Mouse (Mus musculus): ENCODE measurements at regions not wholly inside any gene's neighbourhood (a gene's known extent, or its start where the extent isn't known, plus 50 kb on each side); places are given as distances from the start of the nearest gene placed in this dataset.

- TF ChIP-seq MEF2A (IDR thresholded peaks at IDR 0.05; ENCODE audit: borderline replicate concordance, low read depth, low read length) (no peak), CTCF (conservative IDR thresholded peaks at IDR 0.05 in 1 of 2, IDR thresholded peaks at IDR 0.05 in 1 of 2; ENCODE audit: low read depth in 2 of 2, low read length in 2 of 2) (no peak), JUND (conservative IDR thresholded peaks at IDR 0.05; ENCODE audit: low read depth, low read length) (no peak), NELFE (IDR thresholded peaks at IDR 0.05; ENCODE audit: low read depth, low read length) (no peak), UBTF (IDR thresholded peaks at IDR 0.05; ENCODE audit: low read depth, low read length) (no peak), SMC3 (IDR thresholded peaks at IDR 0.05; ENCODE audit: low read depth, low read length) (no peak), GABPA (IDR thresholded peaks at IDR 0.05; ENCODE audit: insufficient replicate concordance, low read depth, low read length) (no peak), POLR2A (IDR thresholded peaks at IDR 0.05; ENCODE audit: low read depth, low read length) (no peak), JUN (IDR thresholded peaks at IDR 0.05; ENCODE audit: insufficient read depth, low read depth, low read length) (no peak), ETS1 (conservative IDR thresholded peaks at IDR 0.05; ENCODE audit: low read depth, low read length) (no peak), SIN3A (IDR thresholded peaks at IDR 0.05; ENCODE audit: low read length) (no peak), CHD2 (IDR thresholded peaks at IDR 0.05; ENCODE audit: low read length) (no peak), MAZ (IDR thresholded peaks at IDR 0.05; ENCODE audit: low read depth, low read length) (no peak), KAT2A (IDR thresholded peaks at IDR 0.05; ENCODE audit: insufficient replicate concordance, low read length) (no peak), TCF12 (IDR thresholded peaks at IDR 0.05; ENCODE audit: low read depth, low read length) (no peak)
- H3K4me1 ChIP-seq (ENCODE audit: control insufficient read depth in 1 of 2, insufficient read depth in 2 of 2): no peaks in the 10 kb centered on the region
- no peak overlapping the region for H3K4me3 ChIP-seq (replicated peaks in 1 of 3; ENCODE audit: low read depth in 2 of 3, low read length in 2 of 3, poor library complexity in 1 of 3)
- H3K79me2 ChIP-seq (replicated peaks; ENCODE audit: control insufficient read depth, extremely low read depth, insufficient read depth, poor library complexity, severe bottlenecking): no peaks in the 10 kb centered on the region
- H3K9ac ChIP-seq (ENCODE audit: insufficient read depth, low read depth): no peak overlapping the region
- peaks cover 49% of the 10 kb centered on the region for H3K27me3 ChIP-seq (replicated peaks)
- no peak for DNase-seq (ENCODE audit: extremely low read depth)
- H3K36me3 ChIP-seq (replicated peaks in 1 of 2; ENCODE audit: control insufficient read depth in 1 of 2, insufficient read depth in 1 of 2, low read length in 1 of 2): no peaks in the 10 kb centered on the region
- no peak overlapping the region for H3K27ac ChIP-seq (ENCODE audit: insufficient read depth, low read depth)
- H3K4me2 ChIP-seq (ENCODE audit: insufficient read depth, low read depth, poor library complexity, severe bottlenecking): no peak overlapping the region
- in situ Hi-C loops (cut with MboI; ENCODE audit: low pct_ligation_motif_present, low pct_unique_long_range_greater_than_20kb, low sequenced_read_pairs) (no loop called here), dilution Hi-C loops (cut with MboI; ENCODE audit: extremely low pct_ligation_motif_present, extremely low pct_unique_long_range_greater_than_20kb, low sequenced_read_pairs) (no loop called here)
- H3K9me3 ChIP-seq (replicated peaks; ENCODE audit: low read length): no peaks in the 10 kb centered on the region
Observed at GRCm38 (mm10) chr4:40375439-40376154, 96.4 kb upstream of the Ndufb6 start.

- Histone ChIP-seq H3K9ac (ENCODE audit: insufficient read depth, low read depth) (no peak overlapping the region), H3K4me2 (ENCODE audit: insufficient read depth, low read depth, poor library complexity, severe bottlenecking) (no peak overlapping the region), H3K9me3 (replicated peaks; ENCODE audit: low read length) (peaks cover 1% of the 10 kb centered on the region), H3K79me2 (replicated peaks; ENCODE audit: control insufficient read depth, extremely low read depth, insufficient read depth, poor library complexity, severe bottlenecking) (no peaks in the 10 kb centered on the region), H3K27me3 (replicated peaks) (peaks cover 37% of the 10 kb centered on the region), H3K36me3 (replicated peaks in 1 of 2; ENCODE audit: control insufficient read depth in 1 of 2, insufficient read depth in 1 of 2, low read length in 1 of 2) (no peaks in the 10 kb centered on the region), H3K4me1 (ENCODE audit: control insufficient read depth in 1 of 2, insufficient read depth in 2 of 2) (no peaks in the 10 kb centered on the region), H3K4me3 (replicated peaks in 1 of 3; ENCODE audit: low read depth in 2 of 3, low read length in 2 of 3, poor library complexity in 1 of 3) (no peak overlapping the region), H3K27ac (ENCODE audit: insufficient read depth, low read depth) (no peak overlapping the region)
- TF ChIP-seq TCF12 (IDR thresholded peaks at IDR 0.05; ENCODE audit: low read depth, low read length) (no peak), PAX5 (IDR thresholded peaks at IDR 0.05; ENCODE audit: low read length) (no peak), MYC (IDR thresholded peaks at IDR 0.05; ENCODE audit: low read depth, low read length) (no peak), MAX (IDR thresholded peaks at IDR 0.05; ENCODE audit: low read length) (no peak), TBP (conservative IDR thresholded peaks at IDR 0.05; ENCODE audit: low read depth, low read length) (no peak), USF2 (conservative IDR thresholded peaks at IDR 0.05; ENCODE audit: low read depth, low read length) (no peak), IRF4 (IDR thresholded peaks at IDR 0.05; ENCODE audit: low read depth, low read length) (no peak), HCFC1 (IDR thresholded peaks at IDR 0.05; ENCODE audit: low read depth, low read length) (no peak), BHLHE40 (IDR thresholded peaks at IDR 0.05; ENCODE audit: low read depth, low read length) (no peak), ZKSCAN1 (IDR thresholded peaks at IDR 0.05; ENCODE audit: borderline replicate concordance, low read depth, low read length) (no peak), ZC3H11A (IDR thresholded peaks at IDR 0.05; ENCODE audit: low read depth, low read length) (no peak), EP300 (IDR thresholded peaks at IDR 0.05; ENCODE audit: low read length) (no peak), USF1 (IDR thresholded peaks at IDR 0.05; ENCODE audit: low read depth, low read length) (no peak)
- dilution Hi-C loops (cut with MboI; ENCODE audit: extremely low pct_ligation_motif_present, extremely low pct_unique_long_range_greater_than_20kb, low sequenced_read_pairs): no loop called here
- no peak for DNase-seq (ENCODE audit: extremely low read depth)
- in situ Hi-C loops (cut with MboI; ENCODE audit: low pct_ligation_motif_present, low pct_unique_long_range_greater_than_20kb, low sequenced_read_pairs): no loop called here
Observed at GRCm38 (mm10) chr4:40374213-40374612, 95.0 kb upstream of the Ndufb6 start.
